Mouse (Mus musculus) heart, embryonic 11.5 days (tissue): ENCODE data around the gene Mgat3. TPM values are rescaled to one million over a fixed set of nuclear protein-coding genes. Genes with fewer than 3 reads are reported as not detected.

Experiments used
- ATAC-seq: fragments of 200-750 bp; cut with Nextera tagmentation; replicated peaks from 2 replicates; pipeline ENCODE4 v1.8.0; 2017; ENCODE audit warnings: moderate library complexity; ENCODE audit not compliant: insufficient number of reproducible peaks, low FRiP score, low TSS enrichment
- H3K27ac ChIP-seq: fragments of 300-500 bp; sonication (generic); 2 replicates; pipeline ENCODE4 v1.5.1; 2014; ENCODE audit warnings: mild to moderate bottlenecking, low read depth, low read length
- H3K27me3 ChIP-seq: fragments of 300-500 bp; sonication (generic); 2 replicates; pipeline ENCODE4 v1.6.1; 2014; ENCODE audit warnings: mild to moderate bottlenecking, low read length, mixed read lengths; ENCODE audit not compliant: control insufficient read depth, insufficient read depth
- H3K36me3 ChIP-seq: fragments of 300-500 bp; sonication (generic); 2 replicates; pipeline ENCODE4 v1.6.1; 2014; ENCODE audit warnings: mild to moderate bottlenecking, low read length, moderate library complexity, mixed read lengths; ENCODE audit not compliant: control insufficient read depth, insufficient read depth
- H3K4me1 ChIP-seq: fragments of 300-500 bp; sonication (generic); 2 replicates; pipeline ENCODE4 v1.6.1; 2014; ENCODE audit warnings: low read length; ENCODE audit not compliant: control insufficient read depth, insufficient read depth
- H3K4me2 ChIP-seq: fragments of 300-500 bp; sonication (generic); 2 replicates; pipeline ENCODE4 v1.6.1; 2014; ENCODE audit warnings: mild to moderate bottlenecking, moderate library complexity
- H3K4me3 ChIP-seq: fragments of 300-500 bp; sonication (generic); 2 replicates; pipeline ENCODE4 v1.5.1; 2014; ENCODE audit warnings: low read depth, low read length
- H3K9ac ChIP-seq: fragments of 300-500 bp; sonication (generic); 2 replicates; pipeline ENCODE4 v1.6.1; 2014; ENCODE audit warnings: mild to moderate bottlenecking, low read depth, low read length, moderate library complexity
- H3K9me3 ChIP-seq: fragments of 300-500 bp; sonication (generic); replicated peaks from 2 replicates; pipeline ENCODE4 v1.6.1; 2016; ENCODE audit warnings: low read length; ENCODE audit not compliant: control insufficient read depth
- WGBS: fragments of 180-500 bp; shearing (Covaris S2); extraction: QIAGEN DNeasy Blood & Tissue Kit; methylation state at CpG from one replicate; pipeline ENCODE4 v1.1.7; 2014; ENCODE audit not compliant: insufficient replicate concordance; 5-methylcytosine and 5-hydroxymethylcytosine counted together
- polyA plus RNA-seq: library from polyadenylated mRNA; unstranded; fragments of >200 nt; fragmentation: Nextera tagmentation; extraction: Ambion mirVana; gene quantifications from 2 replicates; pipeline ENCODE4 v1.2.1, GENCODE M21; 2014

Mgat3 gene
- polyA plus RNA-seq, 1 experiment from 2014 or later = 2.1 TPM

DNA sequence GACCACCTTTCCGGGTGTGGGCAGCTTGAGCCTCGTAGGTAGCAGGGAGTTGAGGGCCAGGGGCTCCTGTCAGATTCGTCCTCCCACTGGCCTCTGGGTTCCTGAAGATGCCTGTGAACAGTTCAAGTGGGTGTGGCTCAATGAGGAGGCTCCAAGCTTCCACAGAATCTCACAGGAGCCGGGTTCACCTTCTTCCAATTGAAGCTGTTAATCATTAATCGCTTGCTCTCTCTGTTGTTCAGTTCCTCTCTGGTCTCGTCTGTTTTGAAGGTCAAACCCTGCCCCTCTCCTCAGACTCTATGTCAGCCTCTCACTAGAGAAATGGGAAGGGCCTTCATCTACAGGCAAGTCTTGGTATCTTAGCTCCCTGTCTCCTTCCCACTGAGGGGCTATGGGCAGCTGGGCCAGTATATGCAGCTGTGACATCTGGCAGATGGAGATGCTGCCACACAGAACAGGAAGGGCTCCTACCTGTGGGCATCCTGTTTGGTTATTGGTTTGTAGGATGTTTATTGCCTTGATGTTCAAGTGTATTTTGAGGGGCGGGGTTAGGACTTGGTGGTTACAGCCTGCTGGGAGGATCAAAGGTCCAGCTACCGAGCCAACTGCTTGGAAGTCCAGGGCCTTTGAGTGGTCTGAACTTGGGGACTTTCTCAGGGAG, 18.2 kb downstream of the Mgat3 start:
- Histone ChIP-seq H3K4me1 (peaks cover 4% of the 10 kb centered on the region), H3K4me3 (no peak overlapping the region), H3K9me3 (no peaks in the 10 kb centered on the region), H3K36me3 (no peaks in the 10 kb centered on the region), H3K9ac (no peak overlapping the region), H3K27me3 (no peaks in the 10 kb centered on the region), H3K27ac (no peak overlapping the region), H3K4me2 (no peak overlapping the region)
- WGBS = 65% methylated on average over 8 of the region's 8 CpGs
- no peak for ATAC-seq

DNA sequence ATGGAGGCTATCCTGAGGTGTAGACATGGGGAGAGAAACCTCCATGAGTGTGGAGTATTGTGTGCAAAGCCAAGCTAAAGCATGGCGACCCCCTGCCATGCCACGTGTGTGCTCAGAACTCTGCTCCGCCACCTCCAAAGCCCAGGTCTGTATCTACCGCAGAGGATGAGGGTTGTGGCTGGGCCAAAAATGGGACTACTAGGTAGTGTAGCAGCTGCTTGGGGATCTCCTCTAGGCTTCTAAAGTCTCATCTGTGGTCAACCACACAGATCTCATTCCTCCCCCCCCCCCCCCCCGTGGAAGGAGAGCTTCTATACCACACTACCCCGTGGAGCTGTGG, 18.7 kb downstream of the Mgat3 start:
- H3K36me3 ChIP-seq = no peaks in the 10 kb centered on the region
- no peaks in the 10 kb centered on the region for H3K27me3 ChIP-seq
- H3K27ac ChIP-seq = no peak overlapping the region
- H3K4me2 ChIP-seq = no peak overlapping the region
- H3K9ac ChIP-seq = no peak overlapping the region
- peaks cover 4% of the 10 kb centered on the region for H3K4me1 ChIP-seq
- no peak for ATAC-seq
- H3K9me3 ChIP-seq = no peaks in the 10 kb centered on the region
- 80% methylated on average over 6 of the region's 6 CpGs for WGBS
- H3K4me3 ChIP-seq = no peak overlapping the region

DNA sequence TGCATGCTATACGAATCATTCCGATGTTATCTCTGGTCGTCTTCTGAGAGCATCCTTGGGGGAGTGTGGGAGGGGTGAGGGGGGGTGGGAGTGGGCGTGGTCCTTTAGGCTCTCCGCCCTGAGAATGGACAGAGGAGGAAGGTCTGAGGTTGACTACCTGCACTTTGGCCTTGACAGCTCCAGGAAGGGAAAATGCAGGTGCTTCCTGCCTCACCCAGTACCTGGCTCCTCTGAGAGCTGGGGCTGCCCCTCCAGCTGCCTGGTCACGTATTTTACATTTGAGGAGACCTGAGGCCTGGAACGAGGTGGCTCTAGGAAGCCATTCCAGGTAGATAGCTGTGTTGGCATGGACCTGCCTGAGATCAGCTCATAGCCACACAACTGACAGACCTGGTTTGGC, 19.3 kb downstream of the Mgat3 start:
- H3K36me3 ChIP-seq = no peaks in the 10 kb centered on the region
- H3K27ac ChIP-seq = no peak overlapping the region
- H3K4me2 ChIP-seq = no peak overlapping the region
- no peak for ATAC-seq
- no peak overlapping the region for H3K9ac ChIP-seq
- H3K4me1 ChIP-seq = peaks cover 4% of the 10 kb centered on the region
- H3K27me3 ChIP-seq = no peaks in the 10 kb centered on the region
- 65% methylated on average over 7 of the region's 7 CpGs for WGBS
- H3K4me3 ChIP-seq = no peak overlapping the region
- no peaks in the 10 kb centered on the region for H3K9me3 ChIP-seq

DNA sequence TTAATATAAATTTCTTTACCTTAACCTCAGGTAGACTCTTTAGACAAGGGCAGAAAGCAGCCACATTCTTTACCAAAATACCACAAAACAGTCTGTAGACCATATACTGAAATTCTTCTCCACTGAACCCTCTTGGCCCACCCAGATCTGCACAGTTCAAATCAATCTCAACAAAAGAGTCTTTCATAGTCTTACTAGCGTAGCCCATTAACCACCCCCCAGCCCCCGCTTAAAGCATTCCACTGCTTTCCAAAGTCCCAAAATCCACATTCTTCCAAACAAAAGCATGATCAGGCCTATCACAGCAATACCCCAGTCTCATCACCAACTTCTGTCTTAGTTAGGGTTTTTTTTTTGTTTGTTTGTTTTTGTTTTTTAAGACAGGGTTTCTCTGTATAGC, 26.0 kb downstream of the Mgat3 start:
- no peak for ATAC-seq
- Histone ChIP-seq H3K4me1 (no peaks in the 10 kb centered on the region), H3K4me3 (no peak overlapping the region), H3K9ac (no peak overlapping the region), H3K9me3 (no peaks in the 10 kb centered on the region), H3K27me3 (no peaks in the 10 kb centered on the region), H3K36me3 (no peaks in the 10 kb centered on the region), H3K27ac (no peak overlapping the region), H3K4me2 (no peak overlapping the region)
- WGBS = 72% methylated on average over 2 of the region's 2 CpGs

DNA sequence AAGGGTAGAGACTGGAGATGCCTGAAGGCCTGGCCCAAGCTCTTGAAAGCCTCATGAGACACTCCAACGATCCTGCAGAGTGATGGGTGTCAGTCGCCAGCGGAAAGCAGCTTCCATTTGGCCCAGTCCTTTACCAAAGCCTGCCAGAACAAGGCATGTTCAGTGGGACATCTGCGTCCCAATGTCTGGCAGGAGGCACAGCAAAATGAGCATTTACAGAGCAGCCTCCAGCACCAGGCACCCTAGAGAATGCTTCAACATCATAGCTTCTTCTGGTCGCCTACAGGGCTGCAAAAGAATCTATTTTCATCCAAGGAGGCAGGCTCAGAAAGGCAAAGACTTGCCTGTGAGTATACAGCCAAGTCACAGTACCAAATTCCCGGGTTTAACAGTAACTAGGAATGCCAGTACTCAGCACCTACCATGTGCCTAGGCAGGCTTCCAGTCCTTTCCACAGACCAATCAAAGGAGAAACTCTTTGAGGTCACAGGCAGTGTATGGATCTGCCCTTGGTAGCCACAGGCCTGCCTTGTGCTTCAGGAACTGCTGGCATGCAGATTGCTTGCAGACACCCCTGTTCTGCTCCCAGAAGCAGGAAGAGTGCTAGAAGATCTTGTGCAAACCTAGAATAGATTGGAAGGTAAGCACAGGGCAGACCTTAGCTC, 28.7 kb downstream of the Mgat3 start:
- Histone ChIP-seq H3K9ac (no peak overlapping the region), H3K4me3 (no peak overlapping the region), H3K27ac (no peak overlapping the region), H3K27me3 (no peaks in the 10 kb centered on the region), H3K9me3 (no peaks in the 10 kb centered on the region), H3K36me3 (no peaks in the 10 kb centered on the region), H3K4me2 (no peak overlapping the region), H3K4me1 (no peaks in the 10 kb centered on the region)
- ATAC-seq = no peak
- 69% methylated on average over 6 of the region's 6 CpGs for WGBS

DNA sequence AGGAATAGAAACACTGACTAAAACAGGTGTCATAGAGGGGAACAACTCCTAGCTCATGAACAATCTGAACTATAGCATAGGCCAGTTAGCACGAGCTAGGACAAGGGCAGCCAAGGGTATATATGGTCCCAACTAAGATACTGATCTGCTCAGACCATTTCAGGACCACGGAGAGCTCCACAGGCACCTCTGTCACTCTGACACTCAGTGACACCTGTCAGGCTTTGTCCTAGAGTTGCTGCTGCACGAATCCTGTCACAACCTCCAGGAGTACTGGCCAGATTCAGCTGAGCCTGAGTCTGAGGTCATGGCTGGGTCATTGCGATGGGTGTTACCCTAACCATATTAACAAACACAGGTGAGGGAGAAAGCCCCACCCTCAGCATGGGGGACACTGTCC, 29.9 kb downstream of the Mgat3 start:
- ATAC-seq = no peak
- H3K36me3 ChIP-seq = no peaks in the 10 kb centered on the region
- WGBS = 21% methylated on average over 4 of the region's 4 CpGs

DNA sequence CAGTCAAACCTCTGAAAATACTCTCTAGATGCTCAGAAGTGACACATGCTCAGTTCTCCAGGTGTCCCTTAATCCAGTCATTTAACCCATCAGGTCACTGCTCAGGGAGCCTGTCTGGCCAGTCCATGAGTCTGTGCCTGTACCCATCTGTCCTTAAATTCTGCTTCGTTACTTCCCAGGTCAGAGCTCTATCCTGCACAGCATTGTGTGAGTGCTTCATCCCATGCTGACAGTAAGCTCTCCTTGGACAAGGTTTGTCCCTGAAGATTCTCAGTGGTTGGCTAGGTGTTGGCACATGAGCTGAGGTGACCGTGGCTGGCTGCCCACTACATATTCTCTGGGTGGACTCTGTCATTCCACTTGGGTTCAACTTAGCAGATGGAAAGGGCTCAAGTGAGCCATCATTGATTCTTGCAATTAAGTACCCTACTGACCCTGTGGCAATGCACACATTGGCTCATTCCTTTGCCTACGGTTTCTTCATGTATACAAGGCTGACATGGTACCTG, 32.6 kb downstream of the Mgat3 start:
- no peaks in the 10 kb centered on the region for H3K9me3 ChIP-seq
- WGBS = 82% methylated on average over 3 of the region's 3 CpGs
- no peaks in the 10 kb centered on the region for H3K36me3 ChIP-seq
- H3K27ac ChIP-seq = no peak overlapping the region
- H3K4me1 ChIP-seq = no peaks in the 10 kb centered on the region
- H3K4me3 ChIP-seq = no peak overlapping the region
- no peak overlapping the region for H3K4me2 ChIP-seq
- ATAC-seq = no peak
- H3K9ac ChIP-seq = no peak overlapping the region
- H3K27me3 ChIP-seq = no peaks in the 10 kb centered on the region

More for the DNA sequence above, 29.9 kb downstream of the Mgat3 start:
- Histone ChIP-seq H3K4me3 (no peak overlapping the region), H3K27me3 (no peaks in the 10 kb centered on the region), H3K9ac (no peak overlapping the region), H3K4me2 (no peak overlapping the region), H3K4me1 (no peaks in the 10 kb centered on the region), H3K9me3 (no peaks in the 10 kb centered on the region), H3K27ac (no peak overlapping the region)

DNA sequence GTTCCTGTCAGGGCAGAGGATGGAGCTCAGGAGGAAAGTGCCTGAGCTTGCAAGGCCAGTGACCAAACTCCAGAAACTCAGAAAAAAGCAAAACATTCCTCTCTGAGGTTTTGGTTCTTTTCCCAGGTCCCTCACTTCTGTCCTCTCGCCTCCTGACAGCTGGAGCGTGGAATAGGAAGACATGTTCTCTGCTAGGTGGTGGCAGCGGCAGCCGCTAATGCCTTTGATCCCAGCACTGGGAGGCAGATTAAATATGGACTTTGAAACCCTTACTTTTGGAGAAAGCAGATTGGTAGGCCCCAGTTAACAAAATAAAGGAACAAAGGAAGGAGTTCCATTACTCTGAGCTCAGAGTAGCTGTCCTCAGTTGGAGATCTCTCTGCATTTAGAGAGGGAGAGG, 34.9 kb downstream of the Mgat3 start:
- Histone ChIP-seq H3K27me3 (no peaks in the 10 kb centered on the region), H3K4me3 (no peak overlapping the region), H3K4me2 (no peak overlapping the region), H3K9ac (no peak overlapping the region), H3K27ac (no peak overlapping the region), H3K4me1 (no peaks in the 10 kb centered on the region), H3K9me3 (no peaks in the 10 kb centered on the region), H3K36me3 (peaks cover 3% of the 10 kb centered on the region; the same call in 1 of the 2 replicates)
- 35% methylated on average over 4 of the region's 4 CpGs for WGBS
- ATAC-seq = no peak

DNA sequence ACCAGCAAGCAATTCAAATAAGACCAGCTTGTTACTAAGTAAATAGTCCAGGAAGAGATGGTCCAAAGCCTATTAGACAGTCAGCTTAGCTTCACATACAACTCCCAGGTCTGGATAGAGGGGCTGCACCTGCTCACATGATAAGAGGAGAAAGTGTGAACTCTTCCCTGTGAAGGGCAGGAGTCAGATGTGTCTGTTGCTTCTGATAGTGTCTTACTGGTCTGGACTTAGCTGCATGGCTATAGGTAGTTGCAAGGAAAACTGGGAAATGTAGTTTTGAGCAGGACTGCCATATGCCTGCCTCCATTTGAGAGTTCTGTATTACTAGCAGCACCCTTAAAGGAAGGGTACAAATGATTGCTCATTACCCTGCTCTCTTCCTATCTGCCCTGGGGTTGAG, 40.2 kb downstream of the Mgat3 start:
- no peak for ATAC-seq
- Histone ChIP-seq H3K27ac (no peak overlapping the region), H3K9me3 (no peaks in the 10 kb centered on the region), H3K4me2 (no peak overlapping the region), H3K27me3 (no peaks in the 10 kb centered on the region), H3K36me3 (peaks cover 3% of the 10 kb centered on the region; the same call in 1 of the 2 replicates), H3K4me3 (no peak overlapping the region), H3K4me1 (no peaks in the 10 kb centered on the region), H3K9ac (no peak overlapping the region)
